Mouse (Mus musculus) liver, embryonic 13.5 days (tissue): ENCODE measurements around the gene Surf1. TPM values are rescaled to one million over a fixed set of nuclear protein-coding genes. Genes with fewer than 3 reads are reported as not detected.

ENCODE experiments used
- ATAC-seq: fragments of 200-750 bp; cut with Nextera tagmentation; 2 replicates; pipeline ENCODE4 v1.8.0; 2017; ENCODE audit warnings: low read depth, mild to moderate bottlenecking, moderate number of reproducible peaks, moderate library complexity
- DNase-seq: peaks from one replicate; pipeline ENCODE4 v3.0.0; 2022
- H3K27ac ChIP-seq: fragments of 300-500 bp; sonication (generic); 2 replicates; pipeline ENCODE4 v1.5.1; 2015; ENCODE audit warnings: moderate library complexity, mild to moderate bottlenecking, inconsistent platforms
- H3K27me3 ChIP-seq: fragments of 300-500 bp; sonication (generic); 2 replicates; pipeline ENCODE4 v1.6.1; 2015; ENCODE audit warnings: mild to moderate bottlenecking, inconsistent platforms
- H3K36me3 ChIP-seq: fragments of 300-500 bp; sonication (generic); 2 replicates; pipeline ENCODE4 v1.6.1; 2015; ENCODE audit warnings: mild to moderate bottlenecking, inconsistent platforms
- H3K4me1 ChIP-seq: fragments of 300-500 bp; sonication (generic); replicated peaks from 2 replicates; pipeline ENCODE4 v1.6.1; 2015; ENCODE audit warnings: inconsistent platforms
- H3K4me2 ChIP-seq: fragments of 300-500 bp; sonication (generic); 2 replicates; pipeline ENCODE4 v1.6.1; 2015; ENCODE audit warnings: inconsistent platforms, mild to moderate bottlenecking, moderate library complexity
- H3K4me3 ChIP-seq: fragments of 300-500 bp; sonication (generic); replicated peaks from 2 replicates; pipeline ENCODE4 v1.5.1; 2015; ENCODE audit warnings: mild to moderate bottlenecking, inconsistent platforms
- H3K9ac ChIP-seq: fragments of 300-500 bp; sonication (generic); 2 replicates; pipeline ENCODE4 v1.6.1; 2015; ENCODE audit warnings: mild to moderate bottlenecking, inconsistent platforms
- H3K9me3 ChIP-seq: fragments of 300-500 bp; sonication (generic); replicated peaks from 2 replicates; pipeline ENCODE4 v1.6.1; 2016; ENCODE audit warnings: inconsistent platforms
- WGBS: fragments of 180-500 bp; shearing (Covaris S2); methylation state at CpG from one replicate; pipeline ENCODE4 v1.1.7; 2015; ENCODE audit not compliant: insufficient replicate concordance; 5-methylcytosine and 5-hydroxymethylcytosine counted together
- polyA plus RNA-seq: library from polyadenylated mRNA; unstranded; fragments of >200 nt; fragmentation: Nextera tagmentation; extraction: Ambion mirVana; gene quantifications from 2 replicates; pipeline ENCODE4 v1.2.1, GENCODE M21; 2015

Surf1 gene
- polyA plus RNA-seq, 1 experiment from 2014 or later, result 39.7 TPM

DNA sequence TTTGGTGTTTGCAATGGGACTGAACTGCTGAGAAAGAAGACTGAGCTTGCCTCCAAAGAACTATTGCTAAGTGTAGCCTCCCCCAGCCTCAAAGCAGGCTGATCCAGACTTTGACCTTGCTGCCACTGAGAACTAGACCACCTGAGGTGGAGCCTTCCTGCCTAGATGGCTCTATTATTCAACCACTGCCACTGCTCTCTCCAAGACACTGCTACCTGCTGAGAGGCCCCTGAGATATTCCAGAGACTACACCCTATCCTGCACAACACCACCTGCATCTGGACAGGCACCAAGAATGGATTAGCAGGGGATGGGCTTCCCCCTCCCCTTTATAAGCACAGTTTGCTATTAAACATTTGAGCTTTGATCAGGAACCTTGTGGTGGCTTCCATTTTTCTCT lies 37.8 kb downstream of the Surf1 start:
- no peak overlapping the region for H3K4me3 ChIP-seq
- no peak for ATAC-seq

DNA sequence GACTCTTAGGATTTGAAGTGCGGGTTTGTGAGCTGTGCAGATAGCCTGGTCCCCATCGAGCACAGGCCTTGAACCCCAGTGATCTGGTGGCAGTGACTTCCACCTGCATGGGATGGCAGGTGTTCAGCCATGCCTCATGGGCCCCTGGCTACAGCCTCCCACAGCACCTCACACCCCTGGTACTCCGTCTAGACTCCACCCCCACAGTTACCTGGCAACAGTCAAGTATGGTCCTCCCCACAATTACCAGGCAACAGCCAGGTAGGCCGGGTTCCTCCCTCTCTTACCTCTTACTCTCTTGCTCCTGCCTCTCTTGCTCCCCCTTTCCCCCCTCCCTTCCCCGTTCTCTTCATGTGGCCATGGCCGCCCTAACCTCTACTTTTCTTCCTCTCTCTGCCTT lies 45.7 kb downstream of the Surf1 start:
- no peak overlapping the region for H3K4me3 ChIP-seq
- ATAC-seq (no peak), DNase-seq (no peak)
- H3K27me3 ChIP-seq, result peaks cover 4% of the 10 kb centered on the region; the same call in 1 of the 2 replicates
- H3K9me3 ChIP-seq, result no peaks in the 10 kb centered on the region
- H3K9ac ChIP-seq, result no peak overlapping the region
- no peaks in the 10 kb centered on the region for H3K4me1 ChIP-seq
- H3K36me3 ChIP-seq, result no peaks in the 10 kb centered on the region
- no peak overlapping the region for H3K27ac ChIP-seq
- WGBS, result 37% methylated on average over 6 of the region's 6 CpGs
- no peak overlapping the region for H3K4me2 ChIP-seq

More for the DNA sequence above, 37.8 kb downstream of the Surf1 start:
- DNase-seq, result no peak
- Histone ChIP-seq H3K4me2 (no peak overlapping the region), H3K9ac (no peak overlapping the region), H3K36me3 (no peaks in the 10 kb centered on the region), H3K9me3 (no peaks in the 10 kb centered on the region), H3K27me3 (no peaks in the 10 kb centered on the region), H3K4me1 (no peaks in the 10 kb centered on the region), H3K27ac (no peak overlapping the region)

DNA sequence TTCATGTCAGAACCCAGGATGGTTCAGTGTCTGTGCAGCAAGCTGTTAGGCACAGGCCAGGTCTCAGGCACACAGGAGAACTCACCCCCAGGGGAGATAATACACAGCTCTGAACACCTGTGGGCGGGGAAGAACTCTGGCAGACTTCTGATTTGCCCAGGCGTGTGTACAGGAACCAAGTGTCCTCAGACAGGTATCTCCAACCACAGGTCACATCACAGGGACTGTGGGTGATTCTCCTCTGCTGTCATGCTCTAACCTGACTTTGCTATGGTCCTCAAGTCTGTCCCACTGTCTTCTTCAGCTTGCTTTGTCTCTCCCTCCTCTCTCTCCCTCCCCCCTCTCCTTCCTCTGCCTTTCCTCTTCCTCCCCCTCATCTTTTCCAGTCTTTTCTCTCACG lies 51.5 kb downstream of the Surf1 start, which contains the start of gene Abo:
Gene Abo (minus strand): TSS at position 101 of the 400 bp plus-strand sequence.
- no peak within 1 kb of the TSS for H3K9ac ChIP-seq
- 47% methylated on average over 3 of the region's 3 CpGs for WGBS
- no peak within 1 kb of the TSS for H3K27ac ChIP-seq
- H3K4me1 ChIP-seq, result no peaks in the 10 kb centered on the region
- H3K27me3 ChIP-seq, result no peaks in the 10 kb centered on the region; the same call in 1 of the 2 replicates
- H3K4me3 ChIP-seq, result no peak within 1 kb of the TSS
- DNase-seq (no peak), ATAC-seq (no peak)
- H3K36me3 ChIP-seq, result no peaks in the 10 kb centered on the region
- no peak within 1 kb of the TSS for H3K4me2 ChIP-seq
- H3K9me3 ChIP-seq, result no peaks in the 10 kb centered on the region

Other genes starting within 250 kb of the Surf1 start
- gene Lcn4, start 245.2 kb downstream of the Surf1 start, polyA plus RNA-seq, result not detected in 2 replicates
- gene Abo, start 51.6 kb downstream of the Surf1 start, polyA plus RNA-seq, result not detected in 2 replicates
- 14.8 and 17.8 TPM in 2 replicates for gene Surf6, start 13.7 kb downstream of the Surf1 start, polyA plus RNA-seq
- 24.6 and 25.9 TPM in 2 replicates for gene Med22, start 5.9 kb downstream of the Surf1 start, polyA plus RNA-seq
- gene Rpl7a, start 5.8 kb downstream of the Surf1 start, polyA plus RNA-seq, result 557 and 577 TPM in 2 replicates
- 36.6 and 41.6 TPM in 2 replicates for gene Surf2, start 163 bp downstream of the Surf1 start, polyA plus RNA-seq
- 105 and 116 TPM in 2 replicates for gene Surf4, start 17.4 kb upstream of the Surf1 start, polyA plus RNA-seq
- 0.08 and 0.09 TPM in 2 replicates for gene Stkld1, start 17.5 kb upstream of the Surf1 start, polyA plus RNA-seq
- 24.8 and 29.7 TPM in 2 replicates for gene Rexo4, start 47.9 kb upstream of the Surf1 start, polyA plus RNA-seq
- 1.0 and 1.2 TPM in 2 replicates for gene Adamts13, start 56.9 kb upstream of the Surf1 start, polyA plus RNA-seq
- gene Cacfd1, start 93.4 kb upstream of the Surf1 start, polyA plus RNA-seq, result 12.6 and 13.4 TPM in 2 replicates
- gene Slc2a6, start 111.5 kb upstream of the Surf1 start, polyA plus RNA-seq, result 0.13 and 0.20 TPM in 2 replicates
- gene Mymk, start 155.6 kb upstream of the Surf1 start, polyA plus RNA-seq, result 0.70 and 0.83 TPM in 2 replicates
- gene Adamtsl2, start 162.8 kb upstream of the Surf1 start, polyA plus RNA-seq, result 0.64 and 0.65 TPM in 2 replicates
- gene Fam163b, start 226.0 kb upstream of the Surf1 start, polyA plus RNA-seq, result 0.03 TPM in 1 of 2 replicates, not detected in the other
- gene Dbh, start 248.7 kb upstream of the Surf1 start, polyA plus RNA-seq, result 0.03 TPM in 2 replicates